In genomic region chr17:66435982-66436381, GRCm38 (mm10) we compare ENCODE assay signal across 29 mouse cellular contexts. TPM values are rescaled to one million over a fixed set of nuclear protein-coding genes. Genes with fewer than 3 reads are reported as not detected.
DNase-seq lines count a peak whose midpoint lies in the region; ATAC-seq and TF ChIP-seq lines count a peak whose summit lies in the region.
"Had no signal": no experiment of that assay in that cellular context is flagged by ENCODE, and none has a peak within 500 bp of the region (broad histone marks: within the 10 kb centered on the region; RNA-seq: fewer than 3 reads in every experiment).

No protein-coding gene starts in this region.

- WGBS in cerebellum, adult 2 months = 18% methylated on average over 15 of the region's 15 CpGs
- WGBS in hindbrain, embryonic 10.5 days = 94% methylated on average over 15 of the region's 15 CpGs
- 77% methylated on average over 15 of the region's 15 CpGs for WGBS in hindbrain, embryonic 16.5 days
- WGBS in midbrain, embryonic 11.5 days = 77% methylated on average over 15 of the region's 15 CpGs
- 72% methylated on average over 15 of the region's 15 CpGs for WGBS in midbrain, postnatal 0 days
- 49% methylated on average over 15 of the region's 15 CpGs for WGBS in forebrain, embryonic 16.5 days

- peak overlapping the region; percentile 15 for H3K27ac ChIP-seq in cerebellum, adult 2 months (ENCODE audit: insufficient read depth, low read length)
- H3K27ac ChIP-seq in hindbrain, embryonic 10.5 days = peak overlapping the region; percentile 6; the same call in 1 of the 2 replicates
- no peak overlapping the region for H3K27ac ChIP-seq in hindbrain, embryonic 16.5 days (ENCODE audit: low read depth, low read length)
- H3K27ac ChIP-seq in midbrain, embryonic 11.5 days (ENCODE audit: low read depth, low read length) = peak overlapping the region; percentile 40; the same call in 1 of the 2 replicates
- no peak overlapping the region for H3K27ac ChIP-seq in midbrain, postnatal 0 days (ENCODE audit: low read depth, low read length)
- H3K27ac ChIP-seq in forebrain, embryonic 16.5 days (ENCODE audit: low read length) = peak overlapping the region; percentile 75
- H3K27ac ChIP-seq: kidney, embryonic 15.5 days; limb, embryonic 10.5 days; limb, embryonic 15.5 days; liver, embryonic 13.5 days; neural tube, embryonic 15.5 days had no signal

- no peak for TF ChIP-seq CTCF in cerebellum, adult 2 months (IDR thresholded peaks at IDR 0.05; ENCODE audit: borderline replicate concordance, insufficient read depth, low read depth, low read length)
- TF ChIP-seq CTCF in midbrain, postnatal 0 days (IDR thresholded peaks at IDR 0.05) = no peak

- peak overlapping the region; percentile 0 for H3K4me3 ChIP-seq in cerebellum, adult 2 months (replicated peaks; ENCODE audit: insufficient read depth, low read depth, low read length)
- no peak overlapping the region for H3K4me3 ChIP-seq in hindbrain, embryonic 10.5 days
- no peak overlapping the region for H3K4me3 ChIP-seq in hindbrain, embryonic 16.5 days (ENCODE audit: low read length)
- H3K4me3 ChIP-seq in midbrain, embryonic 11.5 days (ENCODE audit: low read depth, low read length) = no peak overlapping the region
- H3K4me3 ChIP-seq in midbrain, postnatal 0 days (ENCODE audit: low read depth, low read length) = no peak overlapping the region
- no peak overlapping the region for H3K4me3 ChIP-seq in forebrain, embryonic 16.5 days (replicated peaks; ENCODE audit: low read length)
- H3K4me3 ChIP-seq: erythroblast, embryonic 14.5 days; kidney, embryonic 15.5 days; limb, embryonic 10.5 days; limb, embryonic 15.5 days; liver, embryonic 13.5 days; megakaryocyte, embryonic 14.5 days; neural tube, embryonic 15.5 days had no signal

- no peak for ATAC-seq in cerebellum, adult (ENCODE audit: insufficient number of reproducible peaks, low FRiP score, low TSS enrichment)
- ATAC-seq in hindbrain, embryonic 16.5 days = no peak
- ATAC-seq in midbrain, embryonic 11.5 days (ENCODE audit: low FRiP score) = no peak
- no peak for ATAC-seq in midbrain, postnatal 0 days (ENCODE audit: low FRiP score)
- no peak for ATAC-seq in forebrain, embryonic 16.5 days
- ATAC-seq: lung, postnatal 0 days; Patski had no signal

- no peak overlapping the region for H3K9ac ChIP-seq in hindbrain, embryonic 16.5 days (ENCODE audit: low read depth, low read length)
- H3K9ac ChIP-seq in midbrain, embryonic 11.5 days (ENCODE audit: low read length) = no peak overlapping the region
- H3K9ac ChIP-seq in midbrain, postnatal 0 days (replicated peaks; ENCODE audit: low read length, poor library complexity, severe bottlenecking) = no peak overlapping the region
- H3K9ac ChIP-seq in forebrain, embryonic 16.5 days (replicated peaks; ENCODE audit: low read depth, low read length) = no peak overlapping the region
- H3K9ac ChIP-seq: kidney, embryonic 15.5 days; limb, embryonic 15.5 days; liver, embryonic 13.5 days; neural tube, embryonic 15.5 days had no signal

- H3K4me1 ChIP-seq in cerebellum, adult 2 months (ENCODE audit: control insufficient read depth, insufficient read depth, low read length) = peaks cover 45% of the 10 kb centered on the region
- peaks cover 60% of the 10 kb centered on the region for H3K4me1 ChIP-seq in hindbrain, embryonic 10.5 days (replicated peaks)
- H3K4me1 ChIP-seq in hindbrain, embryonic 16.5 days (ENCODE audit: control insufficient read depth, insufficient read depth, low read depth, low read length) = peaks cover 6% of the 10 kb centered on the region; the same call in 1 of the 2 replicates
- H3K4me1 ChIP-seq in midbrain, embryonic 11.5 days (ENCODE audit: control insufficient read depth, insufficient read depth, low read length) = peaks cover 39% of the 10 kb centered on the region
- H3K4me1 ChIP-seq in midbrain, postnatal 0 days (ENCODE audit: insufficient read depth, low read length) = peaks cover 2% of the 10 kb centered on the region; the same call in 1 of the 2 replicates
- H3K4me1 ChIP-seq in forebrain, embryonic 16.5 days (replicated peaks; ENCODE audit: control insufficient read depth, insufficient read depth, low read length) = peaks cover 37% of the 10 kb centered on the region
- H3K4me1 ChIP-seq: liver, embryonic 13.5 days; megakaryocyte, embryonic 14.5 days had no signal

- no peak overlapping the region for H3K4me2 ChIP-seq in hindbrain, embryonic 16.5 days (ENCODE audit: low read length)
- no peak overlapping the region for H3K4me2 ChIP-seq in midbrain, embryonic 11.5 days
- no peak overlapping the region for H3K4me2 ChIP-seq in midbrain, postnatal 0 days (ENCODE audit: low read depth, low read length, poor library complexity, severe bottlenecking)
- H3K4me2 ChIP-seq in forebrain, embryonic 16.5 days (ENCODE audit: low read length) = no peak overlapping the region
- H3K4me2 ChIP-seq: kidney, embryonic 15.5 days; limb, embryonic 15.5 days; liver, embryonic 13.5 days; neural tube, embryonic 15.5 days had no signal

- peaks cover 66% of the 10 kb centered on the region for H3K36me3 ChIP-seq in hindbrain, embryonic 10.5 days
- H3K36me3 ChIP-seq in hindbrain, embryonic 16.5 days (ENCODE audit: control insufficient read depth, insufficient read depth, low read length) = 0 out of 2 replicates have a peak, but pooled peaks cover 3% of the 10 kb centered on the region
- peaks cover 16% of the 10 kb centered on the region for H3K36me3 ChIP-seq in midbrain, embryonic 11.5 days (ENCODE audit: control insufficient read depth, insufficient read depth, low read length)
- peaks cover 12% of the 10 kb centered on the region; the same call in 1 of the 2 replicates for H3K36me3 ChIP-seq in midbrain, postnatal 0 days (ENCODE audit: insufficient read depth, low read length)
- 0 out of 2 replicates have a peak, but pooled peaks cover 5% of the 10 kb centered on the region for H3K36me3 ChIP-seq in forebrain, embryonic 16.5 days (ENCODE audit: control insufficient read depth, insufficient read depth)
- H3K36me3 ChIP-seq: G1E; liver, embryonic 13.5 days had no signal

- peak; percentile 44 to 56 for DNase-seq in cerebellum, adult 2 months
- DNase-seq in hindbrain, embryonic 10.5 days (ENCODE audit: low spot score) = no peak
- DNase-seq in midbrain, embryonic 11.5 days (ENCODE audit: low spot score, missing footprints) = no peak
- no peak for DNase-seq in midbrain, postnatal 0 days (ENCODE audit: low spot score)
- DNase-seq: adrenal gland, postnatal 10 days; gastrocnemius, postnatal 14 days; heart, postnatal 14 days; kidney, adult 18-20 months; kidney, postnatal 36 days; liver, embryonic 13.5 days; lung, adult 18-20 months; lung, postnatal 4 days; retina, postnatal 1 day; right cerebral cortex, postnatal 14 days; thymus, postnatal 4 days had no signal

- no peak for TF ChIP-seq POLR2A in cerebellum, adult 2 months (IDR thresholded peaks at IDR 0.05; ENCODE audit: borderline replicate concordance, insufficient read depth, low read length)

- no peaks in the 10 kb centered on the region for H3K9me3 ChIP-seq in hindbrain, embryonic 10.5 days
- H3K9me3 ChIP-seq in hindbrain, embryonic 16.5 days (ENCODE audit: control insufficient read depth, low read length) = no peaks in the 10 kb centered on the region
- no peaks in the 10 kb centered on the region for H3K9me3 ChIP-seq in midbrain, embryonic 11.5 days (ENCODE audit: control insufficient read depth, low read length)
- no peaks in the 10 kb centered on the region for H3K9me3 ChIP-seq in midbrain, postnatal 0 days (ENCODE audit: low read length)
- no peaks in the 10 kb centered on the region for H3K9me3 ChIP-seq in forebrain, embryonic 16.5 days (ENCODE audit: control insufficient read depth, low read length)
- H3K9me3 ChIP-seq: kidney, embryonic 15.5 days; limb, embryonic 10.5 days; limb, embryonic 15.5 days; liver, embryonic 13.5 days; megakaryocyte, embryonic 14.5 days; neural tube, embryonic 15.5 days had no signal

- H3K27me3 ChIP-seq in cerebellum, adult 2 months (ENCODE audit: control insufficient read depth, insufficient read depth, low read length) = no peaks in the 10 kb centered on the region
- H3K27me3 ChIP-seq in hindbrain, embryonic 10.5 days (ENCODE audit: insufficient read depth, poor library complexity, severe bottlenecking) = no peaks in the 10 kb centered on the region
- H3K27me3 ChIP-seq in hindbrain, embryonic 16.5 days (replicated peaks; ENCODE audit: control insufficient read depth, insufficient read depth, low read length) = no peaks in the 10 kb centered on the region
- no peaks in the 10 kb centered on the region for H3K27me3 ChIP-seq in midbrain, embryonic 11.5 days (ENCODE audit: control insufficient read depth, insufficient read depth, low read length)
- H3K27me3 ChIP-seq in midbrain, postnatal 0 days (ENCODE audit: insufficient read depth, low read length) = no peaks in the 10 kb centered on the region
- H3K27me3 ChIP-seq in forebrain, embryonic 16.5 days (replicated peaks; ENCODE audit: control insufficient read depth, insufficient read depth, low read length) = no peaks in the 10 kb centered on the region
- H3K27me3 ChIP-seq: kidney, embryonic 15.5 days; limb, embryonic 15.5 days; liver, embryonic 13.5 days; neural tube, embryonic 15.5 days; Patski had no signal

RNA-seq across cellular contexts. Expression of gene Mtcl1, which starts 13.6 kb away (rescaled TPM):
- polyA plus RNA-seq in cerebellum, adult 2 months (2012; rRNA removed) = 106 and 115 TPM in 2 replicates
- 52.8 and 89.7 TPM in 2 replicates for polyA plus RNA-seq in hindbrain, embryonic 10.5 days (2016; fragmentation: Nextera tagmentation; extraction: Ambion mirVana)
- polyA plus RNA-seq in hindbrain, embryonic 16.5 days (2015; fragmentation: Nextera tagmentation; extraction: Ambion mirVana) = 28.0 and 33.2 TPM in 2 replicates
- polyA plus RNA-seq in midbrain, embryonic 11.5 days (2014; fragmentation: Nextera tagmentation; extraction: Ambion mirVana) = 43.5 and 47.3 TPM in 2 replicates
- total RNA-seq in midbrain, postnatal 0 days (2014; rRNA removed) = 15.7 and 25.2 TPM in 2 replicates
- 9.5 and 10.8 TPM in 2 replicates for polyA plus RNA-seq in midbrain, postnatal 0 days (2015; fragmentation: Nextera tagmentation; extraction: Ambion mirVana)
- polyA plus RNA-seq in forebrain, embryonic 16.5 days (2015; fragmentation: Nextera tagmentation; extraction: Ambion mirVana) = 33.1 and 44.3 TPM in 2 replicates
- total RNA-seq: common myeloid progenitor, adult 5-6 weeks; granulocyte monocyte progenitor cell, adult 5-6 weeks had no signal
- polyA plus RNA-seq: erythroblast, embryonic 14.5 days; G1E had no signal

Comparison
In these comparisons a context has a peak if more than half of its experiments do, and no peak if none do; other contexts are left out.
1. H3K27ac ChIP-seq: peak in cerebellum, adult 2 months (single experiment), hindbrain, embryonic 10.5 days (single experiment), midbrain, embryonic 11.5 days (single experiment) and forebrain, embryonic 16.5 days (single experiment); none in hindbrain, embryonic 16.5 days (single experiment) and midbrain, postnatal 0 days (single experiment).
2. DNase-seq: peak in cerebellum, adult 2 months (2 of 2); none in hindbrain, embryonic 10.5 days (single experiment), midbrain, embryonic 11.5 days (single experiment) and midbrain, postnatal 0 days (single experiment).